Mouse (Mus musculus) midbrain, embryonic 11.5 days (tissue): ENCODE results near the gene Svs6. TPM values are rescaled to one million over a fixed set of nuclear protein-coding genes. Genes with fewer than 3 reads are reported as not detected.
"Not testable (repeated sequence)": the region's sequence is repeated elsewhere in the genome, so short reads cannot be mapped to it uniquely, and the experiment has no call there.

ENCODE experiments used
- ATAC-seq: fragments of 200-750 bp; cut with Nextera tagmentation; 2 replicates; pipeline ENCODE4 v1.8.0; 2017; ENCODE audit warnings: moderate TSS enrichment, moderate library complexity; ENCODE audit not compliant: low FRiP score
- DNase-seq: peaks from one replicate; pipeline ENCODE4 v3.0.0; 2015; ENCODE audit warnings: low spot score; ENCODE audit errors: missing footprints
- H3K27ac ChIP-seq: fragments of 300-500 bp; sonication (generic); 2 replicates; pipeline ENCODE4 v1.5.1; 2014; ENCODE audit warnings: low read depth, low read length
- H3K27me3 ChIP-seq: fragments of 300-500 bp; sonication (generic); 2 replicates; pipeline ENCODE4 v1.6.1; 2014; ENCODE audit warnings: mild to moderate bottlenecking, low read length, moderate library complexity, mixed read lengths; ENCODE audit not compliant: control insufficient read depth, insufficient read depth
- H3K36me3 ChIP-seq: fragments of 300-500 bp; sonication (generic); 2 replicates; pipeline ENCODE4 v1.6.1; 2014; ENCODE audit warnings: mild to moderate bottlenecking, low read length, moderate library complexity, mixed read lengths; ENCODE audit not compliant: control insufficient read depth, insufficient read depth
- H3K4me1 ChIP-seq: fragments of 300-500 bp; sonication (generic); 2 replicates; pipeline ENCODE4 v1.6.1; 2014; ENCODE audit warnings: low read length; ENCODE audit not compliant: control insufficient read depth, insufficient read depth
- H3K4me2 ChIP-seq: fragments of 300-500 bp; sonication (generic); 2 replicates; pipeline ENCODE4 v1.6.1; 2014; ENCODE audit warnings: mild to moderate bottlenecking, moderate library complexity
- H3K4me3 ChIP-seq: fragments of 300-500 bp; sonication (generic); 2 replicates; pipeline ENCODE4 v1.5.1; 2014; ENCODE audit warnings: low read depth, low read length
- H3K9ac ChIP-seq: fragments of 300-500 bp; sonication (generic); 2 replicates; pipeline ENCODE4 v1.6.1; 2014; ENCODE audit warnings: low read length
- H3K9me3 ChIP-seq: fragments of 300-500 bp; sonication (generic); 2 replicates; pipeline ENCODE4 v1.6.1; 2016; ENCODE audit warnings: low read length; ENCODE audit not compliant: control insufficient read depth
- WGBS: fragments of 180-500 bp; shearing (Covaris S2); extraction: QIAGEN DNeasy Blood & Tissue Kit; methylation state at CpG from one replicate; pipeline ENCODE4 v1.1.7; 2014; 5-methylcytosine and 5-hydroxymethylcytosine counted together
- polyA plus RNA-seq: library from polyadenylated mRNA; unstranded; fragments of >200 nt; fragmentation: Nextera tagmentation; extraction: Ambion mirVana; gene quantifications from 2 replicates; pipeline ENCODE4 v1.2.1, GENCODE M21; 2014

Svs6 gene
- polyA plus RNA-seq, result not detected in 2 replicates

- H3K36me3 ChIP-seq, H3K4me3 ChIP-seq, H3K27ac ChIP-seq, ATAC-seq, H3K4me2 ChIP-seq, DNase-seq, H3K4me1 ChIP-seq, H3K9ac ChIP-seq, H3K27me3 ChIP-seq, H3K9me3 ChIP-seq: not testable (repeated sequence)
- 89% methylated on average over 1 of the region's 1 CpGs for WGBS
Measured at GRCm38 (mm10) chr2:164316451-164316850, at the start of gene Svs6. Svs6 (plus strand) TSS chr2:164316751.

DNA sequence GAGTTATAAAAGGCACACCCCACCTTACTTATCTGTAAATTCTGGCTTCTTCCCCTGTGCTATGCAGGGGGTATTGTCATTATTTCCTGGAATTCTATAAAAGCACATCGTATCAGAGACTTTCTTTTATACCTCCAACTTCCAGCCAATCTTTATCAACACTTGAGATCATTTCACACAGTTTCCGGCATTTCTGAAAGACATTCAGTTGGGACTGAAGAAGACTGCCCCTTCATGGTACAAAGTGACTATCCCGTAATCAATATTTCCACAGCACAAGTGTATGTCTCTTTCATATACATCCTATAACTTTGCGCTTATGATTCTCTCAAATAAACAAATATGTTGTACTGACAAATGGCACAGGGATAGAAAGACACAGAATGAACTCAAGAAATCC, 38.2 kb upstream of the Svs6 start, which contains the start of gene Svs4:
Gene Svs4 (minus strand): TSS at position 101 of the 400 bp plus-strand sequence.
- Histone ChIP-seq H3K4me3 (no peak within 1 kb of the TSS), H3K4me2 (no peak within 1 kb of the TSS), H3K9ac (no peak within 1 kb of the TSS), H3K4me1 (no peaks in the 10 kb centered on the region), H3K36me3 (no peaks in the 10 kb centered on the region), H3K9me3 (no peaks in the 10 kb centered on the region), H3K27ac (no peak within 1 kb of the TSS), H3K27me3 (no peaks in the 10 kb centered on the region)
- DNase-seq (no peak), ATAC-seq (no peak)
- WGBS, result 92% methylated on average over 4 of the region's 4 CpGs

GRCm38 (mm10) chr2:164288968-164289367, 27.6 kb upstream of the Svs6 start, which contains the start of gene Svs3a:
Svs3a (plus strand) TSS chr2:164289268.
- not testable (repeated sequence) for H3K9ac ChIP-seq, ATAC-seq, H3K36me3 ChIP-seq, H3K4me2 ChIP-seq, H3K9me3 ChIP-seq, H3K27me3 ChIP-seq, H3K4me3 ChIP-seq, H3K4me1 ChIP-seq, H3K27ac ChIP-seq, DNase-seq
- 75% methylated on average over 1 of the region's 1 CpGs for WGBS

DNA sequence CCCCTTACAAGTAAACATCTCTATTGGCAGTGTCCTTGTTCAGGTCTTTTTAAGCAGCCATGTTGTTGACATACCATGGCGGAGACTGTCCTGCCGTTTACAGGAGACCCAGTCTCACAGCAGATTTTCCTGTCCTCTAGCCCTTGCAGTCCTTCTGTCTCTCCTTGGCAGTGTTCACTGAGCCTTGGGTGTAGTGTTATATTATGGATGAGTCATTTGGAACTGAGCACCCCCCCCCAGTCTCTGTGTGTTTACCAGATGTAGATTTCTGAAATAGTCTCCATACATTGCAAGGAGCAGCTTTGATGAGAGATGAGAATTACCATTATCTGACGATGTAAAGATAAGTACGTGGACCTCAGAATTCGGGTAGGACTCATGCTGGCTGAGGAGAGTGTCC, 4.0 kb upstream of the Svs6 start:
- Histone ChIP-seq H3K36me3 (no peaks in the 10 kb centered on the region), H3K27ac (no peak overlapping the region), H3K4me3 (no peak overlapping the region), H3K4me1 (no peaks in the 10 kb centered on the region), H3K4me2 (no peak overlapping the region), H3K27me3 (no peaks in the 10 kb centered on the region), H3K9me3 (no peaks in the 10 kb centered on the region), H3K9ac (no peak overlapping the region)
- DNase-seq (no peak), ATAC-seq (no peak)
- WGBS, result 91% methylated on average over 5 of the region's 5 CpGs

GRCm38 (mm10) chr2:164315460-164315859, 1.1 kb upstream of the Svs6 start:
- not testable (repeated sequence) for H3K27ac ChIP-seq, H3K9me3 ChIP-seq, H3K4me2 ChIP-seq, DNase-seq, H3K4me3 ChIP-seq, H3K4me1 ChIP-seq, H3K36me3 ChIP-seq, H3K9ac ChIP-seq, H3K27me3 ChIP-seq, ATAC-seq

DNA sequence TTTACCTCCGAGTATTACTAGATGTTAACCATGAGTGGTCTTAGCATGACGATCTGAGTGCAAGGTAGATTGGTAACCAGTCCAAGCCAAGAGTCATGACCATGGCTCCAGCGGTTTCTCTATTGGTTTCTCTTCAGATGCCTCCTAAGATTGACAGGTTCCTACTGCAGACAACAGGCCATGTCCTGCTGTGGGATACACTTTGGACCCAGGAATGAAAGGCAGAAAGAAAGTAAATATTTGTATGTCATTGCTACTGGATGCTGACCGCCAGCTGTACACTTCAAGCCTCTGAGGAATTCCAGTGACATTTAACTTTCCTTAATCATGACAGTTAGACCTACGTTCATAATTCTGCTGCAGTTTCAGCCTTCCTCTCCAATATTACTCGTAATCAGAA, 4.4 kb downstream of the Svs6 start:
- H3K4me1 ChIP-seq, result no peaks in the 10 kb centered on the region
- H3K9ac ChIP-seq, result no peak overlapping the region
- H3K27me3 ChIP-seq, result no peaks in the 10 kb centered on the region
- DNase-seq, result no peak
- WGBS, result 86% methylated on average over 6 of the region's 6 CpGs
- ATAC-seq, result no peak
- no peaks in the 10 kb centered on the region for H3K36me3 ChIP-seq
- no peaks in the 10 kb centered on the region for H3K9me3 ChIP-seq
- H3K27ac ChIP-seq, result no peak overlapping the region
- H3K4me3 ChIP-seq, result no peak overlapping the region
- no peak overlapping the region for H3K4me2 ChIP-seq

GRCm38 (mm10) chr2:164332440-164332839, 15.9 kb downstream of the Svs6 start, which contains the start of gene Svs5:
Svs5 (plus strand) TSS chr2:164332740.
- H3K9me3 ChIP-seq, H3K9ac ChIP-seq, H3K36me3 ChIP-seq, H3K4me3 ChIP-seq, H3K27me3 ChIP-seq, H3K4me2 ChIP-seq, H3K27ac ChIP-seq, H3K4me1 ChIP-seq, DNase-seq, ATAC-seq: not testable (repeated sequence)
- WGBS, result 80% methylated on average over 3 of the region's 3 CpGs

DNA sequence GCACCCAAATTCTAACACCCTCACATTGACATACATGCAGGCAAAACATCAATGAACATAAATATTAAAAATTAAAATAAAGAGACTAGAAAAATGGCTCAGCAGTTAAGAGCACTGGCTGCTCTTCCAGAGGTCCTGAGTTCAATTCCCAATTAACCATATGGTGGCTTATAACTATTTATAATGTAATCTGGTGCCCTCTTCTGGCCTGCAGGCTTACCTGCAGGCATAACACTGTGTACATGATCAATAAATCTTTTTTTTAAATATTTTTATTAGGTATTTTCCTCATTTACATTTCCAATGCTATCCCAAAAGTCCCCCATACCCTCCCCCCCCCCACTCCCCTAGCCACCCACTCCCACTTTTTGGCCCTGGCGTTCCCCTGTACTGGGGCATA, 27.2 kb downstream of the Svs6 start:
- not testable (repeated sequence) for H3K9ac ChIP-seq, H3K36me3 ChIP-seq, H3K4me1 ChIP-seq, H3K27me3 ChIP-seq, ATAC-seq, H3K4me2 ChIP-seq, H3K9me3 ChIP-seq, H3K27ac ChIP-seq, DNase-seq, H3K4me3 ChIP-seq
- WGBS, result 64% methylated on average over 1 of the region's 1 CpGs

- H3K9me3 ChIP-seq, H3K4me1 ChIP-seq, H3K4me2 ChIP-seq, H3K27ac ChIP-seq, H3K36me3 ChIP-seq, ATAC-seq, H3K9ac ChIP-seq, DNase-seq, H3K4me3 ChIP-seq, H3K27me3 ChIP-seq: not testable (repeated sequence)
Measured at GRCm38 (mm10) chr2:164347697-164348096, 31.1 kb downstream of the Svs6 start.

- no peaks in the 10 kb centered on the region for H3K4me1 ChIP-seq
- no peak overlapping the region for H3K4me3 ChIP-seq
- DNase-seq, result no peak
- H3K27me3 ChIP-seq, result no peaks in the 10 kb centered on the region
- WGBS, result 84% methylated on average over 3 of the region's 3 CpGs
- H3K9me3 ChIP-seq, result no peaks in the 10 kb centered on the region
- no peaks in the 10 kb centered on the region for H3K36me3 ChIP-seq
- H3K27ac ChIP-seq, result no peak overlapping the region
- H3K4me2 ChIP-seq, result no peak overlapping the region
- H3K9ac ChIP-seq, result no peak overlapping the region
- ATAC-seq, result no peak
Measured at GRCm38 (mm10) chr2:164348980-164349379, 32.4 kb downstream of the Svs6 start.
